Mouse (Mus musculus): Measurements from ENCODE around the gene Nkapd1. TPM values are rescaled to one million over a fixed set of nuclear protein-coding genes. Genes with fewer than 3 reads are reported as not detected.
"Not testable (repeated sequence)": the region's sequence is repeated elsewhere in the genome, so short reads cannot be mapped to it uniquely, and the experiment has no call there.

Nkapd1 gene
- polyA plus RNA-seq, 1 experiment from 2014 or later: 23.3 TPM

DNA sequence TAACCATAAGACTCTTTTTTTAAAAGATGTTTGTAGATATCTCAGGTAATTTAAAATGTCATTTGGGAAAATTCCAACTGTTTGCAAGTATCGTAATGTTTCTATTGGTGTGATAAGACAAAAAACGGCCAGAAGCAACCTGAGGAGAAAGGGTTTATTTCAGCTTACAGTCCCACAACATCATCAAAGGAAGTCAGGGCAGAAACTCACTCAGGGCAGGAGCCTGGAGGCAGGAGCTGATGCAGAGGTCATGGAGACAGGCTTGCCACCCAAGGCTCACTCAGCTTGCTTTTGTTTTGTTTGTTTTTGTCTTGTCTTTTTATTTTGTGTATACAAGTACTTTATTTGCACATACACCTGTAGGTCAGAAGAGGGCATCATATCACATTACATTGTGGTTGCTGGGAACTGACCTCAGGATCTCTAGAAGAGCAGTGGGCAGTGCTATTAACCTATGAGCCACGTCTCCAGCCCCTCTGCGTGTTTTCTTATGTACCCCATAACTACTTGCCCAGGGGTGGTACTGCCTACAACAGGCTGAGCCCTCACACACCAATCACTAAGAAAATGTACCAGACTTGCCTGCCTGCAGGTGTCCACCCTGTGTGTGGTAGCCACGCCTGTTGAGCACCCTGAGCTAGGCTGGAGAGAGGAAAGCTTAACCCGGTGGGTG is 14.9 kb upstream of the Nkapd1 start:
- no peak for ATAC-seq (replicated peaks)
- Histone ChIP-seq H3K9me3 (no peaks in the 10 kb centered on the region), H3K27me3 (no peaks in the 10 kb centered on the region), H3K4me3 (no peak overlapping the region), H3K9ac (replicated peaks) (no peak overlapping the region), H3K27ac (replicated peaks) (no peak overlapping the region), H3K36me3 (peaks cover 32% of the 10 kb centered on the region), H3K4me2 (replicated peaks) (no peak overlapping the region), H3K4me1 (no peaks in the 10 kb centered on the region)
- WGBS: 85% methylated on average over 6 of the region's 6 CpGs

DNA sequence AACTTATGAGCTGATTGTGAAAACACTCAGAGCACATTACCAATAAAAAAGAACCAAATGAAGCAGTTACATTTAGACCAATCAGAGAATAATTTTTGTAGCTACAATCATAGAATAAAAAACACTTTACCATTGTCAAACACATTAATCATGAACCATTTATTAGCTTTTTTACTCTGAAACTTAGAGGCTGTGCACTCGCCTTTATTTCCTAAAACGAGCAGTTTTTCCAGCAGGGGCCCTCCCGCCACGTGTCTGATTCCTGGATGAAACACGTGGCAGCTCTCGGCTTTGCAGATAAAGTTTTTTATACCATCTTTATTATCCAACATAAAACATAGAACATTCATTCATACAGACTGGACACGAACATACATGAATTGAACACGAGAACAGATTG is 13.6 kb upstream of the Nkapd1 start:
- not testable (repeated sequence) for H3K9ac ChIP-seq (replicated peaks); H3K4me3 ChIP-seq; H3K27ac ChIP-seq (replicated peaks); H3K27me3 ChIP-seq; ATAC-seq (replicated peaks); H3K9me3 ChIP-seq; H3K4me2 ChIP-seq (replicated peaks); H3K4me1 ChIP-seq
- H3K36me3 ChIP-seq: peaks cover 23% of the 10 kb centered on the region
- 92% methylated on average over 6 of the region's 8 CpGs for WGBS

DNA sequence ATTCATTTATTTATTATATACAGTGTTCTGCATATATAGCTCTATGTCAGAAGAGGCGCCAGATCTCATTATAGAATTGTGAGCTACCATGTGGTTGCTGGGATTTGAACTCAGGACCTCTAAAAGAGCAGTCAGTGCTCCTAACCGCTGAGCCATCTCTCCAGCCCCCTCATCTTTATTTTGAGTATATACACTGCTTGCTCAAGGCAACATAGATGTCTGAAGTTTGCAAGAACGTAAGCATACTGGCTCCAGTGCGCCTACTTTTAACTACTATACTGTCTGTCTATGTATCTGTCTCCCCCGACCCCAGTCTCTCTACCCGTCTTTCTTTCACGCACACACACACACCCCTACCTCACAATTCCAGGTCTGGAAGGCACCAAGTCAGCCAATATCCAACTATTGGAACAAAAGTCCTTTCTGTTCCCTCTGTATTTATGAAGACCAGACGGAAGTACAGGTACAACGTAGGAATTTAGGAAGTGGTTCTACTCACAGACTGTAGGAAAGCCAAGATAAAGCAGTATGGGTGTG is 598 bp upstream of the Nkapd1 start:
- H3K4me3 ChIP-seq: peak overlapping the region; percentile 97
- no peak for ATAC-seq (replicated peaks)
- whole genome bisulfite sequencing: 63% methylated on average over 9 of the region's 9 CpGs
- H3K27ac ChIP-seq (replicated peaks): no peak overlapping the region
- peaks cover 14% of the 10 kb centered on the region for H3K4me1 ChIP-seq
- peak overlapping the region; percentile 90 for H3K4me2 ChIP-seq (replicated peaks)
- H3K36me3 ChIP-seq: peaks cover 22% of the 10 kb centered on the region
- peak overlapping the region; percentile 77 for H3K9ac ChIP-seq (replicated peaks)
- H3K9me3 ChIP-seq: no peaks in the 10 kb centered on the region
- no peaks in the 10 kb centered on the region for H3K27me3 ChIP-seq

DNA sequence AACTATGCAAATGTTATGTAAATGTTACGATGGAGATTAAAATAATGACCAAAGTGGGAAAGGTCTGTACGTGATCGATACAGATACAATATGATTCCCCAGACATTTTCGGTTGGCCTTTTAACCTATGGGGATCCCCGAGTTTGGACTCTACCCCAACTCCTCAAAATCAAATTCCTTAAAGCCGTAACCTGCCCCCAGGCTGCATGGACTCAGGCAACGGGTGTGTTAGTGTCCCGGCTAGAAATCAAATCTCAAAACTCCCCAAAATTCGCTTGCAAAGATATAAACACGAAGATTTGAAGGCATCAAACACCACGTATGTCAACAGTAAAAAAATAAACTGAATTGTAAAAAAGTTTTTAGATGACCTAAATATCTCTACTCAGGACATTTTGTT is 1.1 kb downstream of the Nkapd1 start:
- Histone ChIP-seq H3K27me3 (no peaks in the 10 kb centered on the region), H3K36me3 (peaks cover 37% of the 10 kb centered on the region), H3K9ac (replicated peaks) (peak overlapping the region; percentile 77), H3K27ac (replicated peaks) (no peak overlapping the region; the same call in 1 of the 2 replicates), H3K4me3 (peak overlapping the region; percentile 97), H3K4me1 (peaks cover 14% of the 10 kb centered on the region), H3K4me2 (replicated peaks) (peak overlapping the region; percentile 90), H3K9me3 (no peaks in the 10 kb centered on the region)
- ATAC-seq (replicated peaks): no peak
- whole genome bisulfite sequencing: 40% methylated on average over 11 of the region's 11 CpGs

DNA sequence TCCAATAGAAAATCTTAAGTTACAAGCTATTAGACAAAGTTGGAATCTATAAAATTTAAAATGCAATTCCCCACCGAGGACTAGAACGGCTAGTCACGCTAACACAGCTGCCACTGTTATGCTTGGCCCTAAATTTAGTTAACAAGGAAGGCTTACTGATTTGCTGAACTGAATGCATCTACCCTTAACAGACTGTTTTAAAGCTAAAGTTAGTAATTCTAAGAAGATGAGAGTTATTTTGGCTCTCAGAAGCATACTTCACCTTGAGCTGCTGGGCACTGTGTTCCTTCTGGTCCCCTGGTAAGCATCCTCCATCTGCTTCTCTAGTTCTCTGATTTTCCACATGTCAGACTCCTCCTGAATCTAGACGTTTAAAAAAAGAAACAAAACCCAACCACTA is 5.1 kb downstream of the Nkapd1 start:
- ATAC-seq (replicated peaks): no peak
- H3K27ac ChIP-seq (replicated peaks): no peak overlapping the region
- no peaks in the 10 kb centered on the region for H3K9me3 ChIP-seq
- WGBS: 93% methylated on average over 4 of the region's 4 CpGs
- H3K4me2 ChIP-seq (replicated peaks): no peak overlapping the region
- peaks cover 14% of the 10 kb centered on the region for H3K4me1 ChIP-seq
- H3K9ac ChIP-seq (replicated peaks): no peak overlapping the region
- no peaks in the 10 kb centered on the region for H3K27me3 ChIP-seq
- no peak overlapping the region for H3K4me3 ChIP-seq
- H3K36me3 ChIP-seq: peaks cover 69% of the 10 kb centered on the region

DNA sequence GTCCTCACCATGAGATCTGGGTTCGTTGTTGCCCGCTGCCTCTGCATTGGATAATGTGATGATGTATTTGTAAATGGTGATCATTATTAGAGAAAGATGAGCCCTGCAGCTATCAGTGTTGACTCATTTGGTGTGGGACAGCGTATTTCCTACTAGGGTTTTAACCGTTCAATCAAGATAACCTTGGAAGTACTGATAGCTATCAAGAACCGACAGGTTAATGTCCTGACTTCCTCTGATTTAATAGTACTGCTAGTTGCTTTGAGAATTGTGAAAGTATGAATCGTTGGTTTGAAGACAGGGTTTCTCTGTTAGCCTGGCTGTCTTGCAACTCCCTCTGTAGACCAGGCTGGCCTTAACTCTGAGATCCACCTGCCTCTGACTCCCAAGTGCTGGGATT is 12.9 kb downstream of the Nkapd1 start:
- Histone ChIP-seq H3K9ac (replicated peaks) (peak overlapping the region; percentile 90), H3K36me3 (peaks cover 47% of the 10 kb centered on the region), H3K4me3 (peak overlapping the region; percentile 93), H3K27me3 (no peaks in the 10 kb centered on the region), H3K4me2 (replicated peaks) (peak overlapping the region; percentile 86), H3K9me3 (no peaks in the 10 kb centered on the region), H3K27ac (replicated peaks) (peak overlapping the region; percentile 84), H3K4me1 (peaks cover 32% of the 10 kb centered on the region)
- no peak; the same call in 1 of the 2 replicates for ATAC-seq (replicated peaks)
- 6% methylated on average over 6 of the region's 6 CpGs for WGBS

DNA sequence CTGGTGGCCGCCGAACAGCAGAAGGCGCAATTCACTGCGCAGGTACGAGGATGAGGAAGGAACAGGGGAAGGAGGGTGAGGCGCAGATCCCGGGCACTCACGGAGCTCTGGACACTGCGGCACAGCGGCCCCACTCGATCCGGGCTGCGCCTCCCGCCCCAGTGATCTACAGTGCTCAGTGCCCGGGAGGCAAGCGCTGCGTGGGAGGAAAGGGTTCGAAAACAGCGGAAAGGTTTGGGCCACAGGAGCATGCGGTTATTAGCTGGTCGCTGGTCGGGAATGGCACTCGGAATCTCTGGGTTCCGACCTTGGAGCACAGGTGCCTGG is 13.3 kb downstream of the Nkapd1 start:
- peaks cover 48% of the 10 kb centered on the region for H3K36me3 ChIP-seq
- under 1% methylated on average over 24 of the region's 24 CpGs for WGBS
- peak overlapping the region; percentile 90 for H3K9ac ChIP-seq (replicated peaks)
- no peaks in the 10 kb centered on the region for H3K9me3 ChIP-seq
- no peaks in the 10 kb centered on the region for H3K27me3 ChIP-seq
- peak overlapping the region; percentile 86 for H3K4me2 ChIP-seq (replicated peaks)
- peak; percentile 91 for ATAC-seq (replicated peaks)
- H3K4me3 ChIP-seq: peak overlapping the region; percentile 93
- H3K27ac ChIP-seq (replicated peaks): peak overlapping the region; percentile 84
- H3K4me1 ChIP-seq: peaks cover 32% of the 10 kb centered on the region

DNA sequence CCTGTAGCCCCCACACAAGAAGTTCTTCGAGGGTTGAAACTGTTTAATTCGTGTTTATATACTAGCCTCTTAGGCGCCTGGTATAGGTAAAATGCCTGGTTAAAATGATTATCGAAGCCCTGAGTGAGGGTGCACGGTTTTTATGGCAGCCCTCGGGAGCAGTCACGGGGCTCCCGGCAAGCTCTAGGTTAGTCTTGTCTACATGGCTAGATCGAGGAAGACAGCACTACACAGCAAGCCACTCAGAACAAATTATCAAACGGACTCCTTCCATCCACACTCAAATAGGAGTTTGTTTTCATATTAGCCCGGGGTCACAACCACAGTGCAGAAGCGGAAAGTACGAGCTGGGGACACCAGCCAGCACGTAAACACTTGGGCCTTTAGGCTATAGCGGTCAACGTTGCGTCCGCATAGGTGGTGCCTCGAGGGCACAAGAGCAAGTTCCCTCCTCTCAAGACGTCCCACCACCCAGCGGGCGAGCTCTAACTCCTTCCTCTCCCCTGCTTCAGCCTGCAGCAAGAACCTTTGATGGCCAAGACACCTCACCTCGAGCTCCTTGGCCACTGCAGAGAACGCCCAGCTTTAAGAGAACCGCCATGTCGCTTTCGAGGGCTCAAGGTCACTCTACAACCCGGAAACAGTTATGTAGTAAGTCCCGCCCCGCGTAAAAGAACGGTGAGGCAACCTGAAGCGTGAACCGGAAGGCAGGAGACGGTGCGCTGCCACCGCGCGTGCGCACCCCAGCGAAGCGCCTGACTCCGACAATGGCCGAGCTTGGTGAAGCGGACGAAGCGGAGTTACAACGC is 13.9 kb downstream of the Nkapd1 start, which contains the start of the genes Sdhd and Timm8b:
Sdhd (minus strand) TSS at position 624 of the 809 bp plus-strand sequence.
Timm8b (plus strand) TSS at position 722 of the 809 bp plus-strand sequence.
- WGBS: 1% methylated on average over 48 of the region's 48 CpGs
- Histone ChIP-seq H3K9ac (replicated peaks) (peak within 1 kb of the TSS; percentile 90), H3K4me1 (peaks cover 32% of the 10 kb centered on the region), H3K36me3 (peaks cover 49% of the 10 kb centered on the region), H3K9me3 (no peaks in the 10 kb centered on the region), H3K27me3 (no peaks in the 10 kb centered on the region), H3K27ac (replicated peaks) (peak within 1 kb of the TSS; percentile 84), H3K4me3 (peak within 1 kb of the TSS; percentile 93), H3K4me2 (replicated peaks) (peak within 1 kb of the TSS; percentile 86)
- ATAC-seq (replicated peaks): peak; percentile 99

DNA sequence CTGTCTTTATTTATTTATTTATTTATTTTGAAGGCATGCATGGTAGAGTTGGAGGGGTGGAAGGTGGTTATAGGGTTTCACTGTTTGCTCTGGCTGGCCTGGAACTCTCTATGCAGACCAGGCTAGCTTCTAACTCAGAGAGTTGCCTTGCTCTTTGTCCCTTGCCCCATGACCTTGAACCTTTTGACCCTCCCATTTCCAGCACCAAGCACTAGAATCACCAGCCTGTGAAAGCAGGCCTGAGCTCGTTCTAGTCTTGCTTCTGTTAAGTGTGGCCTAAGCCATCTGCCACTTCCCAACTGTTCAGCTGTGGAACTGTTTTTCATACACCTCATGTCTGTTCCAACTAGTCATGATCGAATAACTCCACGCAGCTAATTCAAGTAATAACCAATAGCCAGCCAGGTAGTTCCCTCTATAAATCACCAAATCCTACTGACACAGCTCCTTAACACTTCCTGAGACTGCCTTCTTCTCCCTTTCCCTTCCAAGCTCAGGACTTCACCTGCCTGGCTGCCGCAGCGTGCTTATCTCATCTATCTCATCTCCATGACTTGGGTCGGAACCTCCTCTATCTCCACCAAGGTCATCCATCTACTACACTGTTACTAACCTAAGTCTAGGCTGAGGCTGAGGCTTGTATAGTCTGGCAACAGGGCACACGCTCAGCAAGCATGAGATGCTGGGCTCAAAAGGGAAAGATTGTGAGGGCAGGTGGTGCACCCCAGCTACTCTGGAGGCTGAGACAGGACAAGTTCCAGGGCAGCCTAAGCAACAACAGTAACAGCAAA is 15.0 kb downstream of the Nkapd1 start:
- H3K27me3 ChIP-seq: no peaks in the 10 kb centered on the region
- peaks cover 32% of the 10 kb centered on the region for H3K4me1 ChIP-seq
- no peak overlapping the region for H3K27ac ChIP-seq (replicated peaks)
- ATAC-seq (replicated peaks): no peak
- 90% methylated on average over 7 of the region's 7 CpGs for WGBS
- no peaks in the 10 kb centered on the region for H3K9me3 ChIP-seq
- peaks cover 49% of the 10 kb centered on the region for H3K36me3 ChIP-seq
- H3K9ac ChIP-seq (replicated peaks): no peak overlapping the region
- peak overlapping the region; percentile 93 for H3K4me3 ChIP-seq
- peak overlapping the region; percentile 86 for H3K4me2 ChIP-seq (replicated peaks)

DNA sequence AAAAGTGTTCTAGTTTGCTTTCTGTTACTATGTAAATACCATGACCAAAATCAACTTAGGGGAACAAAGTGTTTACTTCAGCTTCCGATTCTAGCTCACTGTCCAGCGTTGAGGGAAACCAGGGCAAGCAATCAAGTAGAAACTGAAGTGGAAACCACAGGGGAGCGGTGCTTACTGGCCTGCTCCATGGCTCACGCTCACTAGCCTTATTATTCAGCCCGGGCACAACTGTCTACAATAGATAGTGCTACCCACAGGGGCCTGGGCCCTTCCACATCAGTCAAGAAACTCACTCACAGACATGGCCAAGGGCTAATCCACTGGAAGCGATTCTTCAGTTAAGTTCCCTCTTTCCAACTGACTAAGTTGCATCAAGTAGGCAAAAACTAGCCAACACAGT is 15.7 kb downstream of the Nkapd1 start:
- Histone ChIP-seq H3K9me3 (no peaks in the 10 kb centered on the region), H3K36me3 (peaks cover 51% of the 10 kb centered on the region)

DNA sequence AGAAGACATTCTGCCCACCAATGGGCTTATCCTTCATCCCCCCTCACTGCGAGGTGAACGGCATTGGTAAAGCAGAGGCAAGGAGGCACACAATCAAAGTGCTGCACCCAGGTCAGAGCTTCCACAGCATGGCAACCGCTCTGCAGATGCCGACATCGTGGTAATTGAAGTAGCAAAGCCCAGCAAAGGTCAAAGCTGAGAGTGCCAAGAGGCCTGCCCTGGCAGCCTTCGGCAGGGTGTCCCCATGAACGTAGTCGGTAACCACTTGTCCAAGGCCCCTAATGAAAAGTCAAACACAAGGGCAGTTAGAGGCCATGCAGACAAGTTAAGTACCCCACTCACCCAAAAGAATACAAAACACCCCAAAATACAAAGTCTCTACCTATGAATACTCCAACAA is 20.3 kb downstream of the Nkapd1 start:
- H3K27me3 ChIP-seq: no peaks in the 10 kb centered on the region
- no peak overlapping the region for H3K27ac ChIP-seq (replicated peaks)
- no peak for ATAC-seq (replicated peaks)
- no peak overlapping the region for H3K4me3 ChIP-seq
- no peak overlapping the region for H3K4me2 ChIP-seq (replicated peaks)
- peaks cover 4% of the 10 kb centered on the region for H3K4me1 ChIP-seq
- H3K36me3 ChIP-seq: peaks cover 56% of the 10 kb centered on the region
- 97% methylated on average over 8 of the region's 8 CpGs for WGBS
- H3K9ac ChIP-seq (replicated peaks): no peak overlapping the region
- no peaks in the 10 kb centered on the region for H3K9me3 ChIP-seq

More for the DNA sequence above, 15.7 kb downstream of the Nkapd1 start:
- Histone ChIP-seq H3K4me3 (no peak overlapping the region), H3K4me1 (peaks cover 32% of the 10 kb centered on the region), H3K9ac (replicated peaks) (no peak overlapping the region), H3K27ac (replicated peaks) (no peak overlapping the region), H3K4me2 (replicated peaks) (no peak overlapping the region), H3K27me3 (no peaks in the 10 kb centered on the region)
- 90% methylated on average over 6 of the region's 6 CpGs for WGBS
- no peak for ATAC-seq (replicated peaks)

Data from forebrain, embryonic 15.5 days (tissue).